Mouse (Mus musculus) bone marrow macrophage, adult 2 months (primary cell): ENCODE results near the gene Wscd1.

ENCODE experiments used
- CTCF ChIP-seq: IDR thresholded peaks from 2 replicates; pipeline ENCODE4 v1.5.1; 2012; ENCODE audit warnings: low read depth, mild to moderate bottlenecking, low read length, moderate library complexity
- POLR2A ChIP-seq: IDR thresholded peaks from 2 replicates; pipeline ENCODE4 v1.6.1; 2012; ENCODE audit warnings: mild to moderate bottlenecking, low read depth, low read length, borderline replicate concordance

GRCm38 (mm10) chr11:71767726-71768125 is 18.0 kb downstream of the Wscd1 start:
- TF ChIP-seq POLR2A (no peak), CTCF (no peak)
